Mouse (Mus musculus): ENCODE results near the gene Adk. TPM values are rescaled to one million over a fixed set of nuclear protein-coding genes. Genes with fewer than 3 reads are reported as not detected.

Gene Adk
- polyA plus RNA-seq, 1 experiment = 66.2 TPM

- H3K4me1 ChIP-seq (ENCODE audit: control insufficient read depth, insufficient read depth, low read length) = no peaks in the 10 kb centered on the region
- H3K4me3 ChIP-seq (replicated peaks; ENCODE audit: insufficient read depth, low read depth, low read length) = no peak overlapping the region
- DNase-seq = no peak
- WGBS = 93% methylated on average over 2 of the region's 2 CpGs
- TF ChIP-seq CTCF (IDR thresholded peaks at IDR 0.05; ENCODE audit: borderline replicate concordance, insufficient read depth, low read depth, low read length) (no peak), POLR2A (IDR thresholded peaks at IDR 0.05; ENCODE audit: borderline replicate concordance, insufficient read depth, low read length) (no peak)
- H3K27ac ChIP-seq (ENCODE audit: insufficient read depth, low read length) = no peak overlapping the region
- no peaks in the 10 kb centered on the region for H3K27me3 ChIP-seq (ENCODE audit: control insufficient read depth, insufficient read depth, low read length)
These were observed 125.4 kb downstream of the Adk start for GRCm38 (mm10) chr14:21177781-21178180.

GRCm38 (mm10) chr14:21178356-21178755 lies 126.0 kb downstream of the Adk start:
- no peak for TF ChIP-seq POLR2A (IDR thresholded peaks at IDR 0.05; ENCODE audit: borderline replicate concordance, insufficient read depth, low read length)
- TF ChIP-seq CTCF (IDR thresholded peaks at IDR 0.05; ENCODE audit: borderline replicate concordance, insufficient read depth, low read depth, low read length) = no peak
- no peaks in the 10 kb centered on the region for H3K4me1 ChIP-seq (ENCODE audit: control insufficient read depth, insufficient read depth, low read length)
- no peak overlapping the region for H3K27ac ChIP-seq (ENCODE audit: insufficient read depth, low read length)
- H3K27me3 ChIP-seq (ENCODE audit: control insufficient read depth, insufficient read depth, low read length) = no peaks in the 10 kb centered on the region
- 91% methylated on average over 6 of the region's 6 CpGs for WGBS
- no peak for DNase-seq
- H3K4me3 ChIP-seq (replicated peaks; ENCODE audit: insufficient read depth, low read depth, low read length) = no peak overlapping the region

GRCm38 (mm10) chr14:21181053-21181452 lies 128.7 kb downstream of the Adk start:
- WGBS = 51% methylated on average over 3 of the region's 3 CpGs
- TF ChIP-seq CTCF (IDR thresholded peaks at IDR 0.05; ENCODE audit: borderline replicate concordance, insufficient read depth, low read depth, low read length) (no peak), POLR2A (IDR thresholded peaks at IDR 0.05; ENCODE audit: borderline replicate concordance, insufficient read depth, low read length) (no peak)
- DNase-seq = no peak
- Histone ChIP-seq H3K4me3 (replicated peaks; ENCODE audit: insufficient read depth, low read depth, low read length) (no peak overlapping the region), H3K27ac (ENCODE audit: insufficient read depth, low read length) (no peak overlapping the region), H3K27me3 (ENCODE audit: control insufficient read depth, insufficient read depth, low read length) (no peaks in the 10 kb centered on the region), H3K4me1 (ENCODE audit: control insufficient read depth, insufficient read depth, low read length) (no peaks in the 10 kb centered on the region)

GRCm38 (mm10) chr14:21191966-21192365 lies 139.6 kb downstream of the Adk start:
- no peak for TF ChIP-seq POLR2A (IDR thresholded peaks at IDR 0.05; ENCODE audit: borderline replicate concordance, insufficient read depth, low read length)
- TF ChIP-seq CTCF (IDR thresholded peaks at IDR 0.05; ENCODE audit: borderline replicate concordance, insufficient read depth, low read depth, low read length) = no peak
- H3K4me1 ChIP-seq (ENCODE audit: control insufficient read depth, insufficient read depth, low read length) = no peaks in the 10 kb centered on the region
- no peak overlapping the region for H3K4me3 ChIP-seq (replicated peaks; ENCODE audit: insufficient read depth, low read depth, low read length)
- 55% methylated on average over 6 of the region's 6 CpGs for WGBS
- H3K27ac ChIP-seq (ENCODE audit: insufficient read depth, low read length) = no peak overlapping the region
- DNase-seq = no peak
- no peaks in the 10 kb centered on the region for H3K27me3 ChIP-seq (ENCODE audit: control insufficient read depth, insufficient read depth, low read length)

- Histone ChIP-seq H3K4me3 (replicated peaks; ENCODE audit: insufficient read depth, low read depth, low read length) (no peak overlapping the region), H3K27ac (ENCODE audit: insufficient read depth, low read length) (no peak overlapping the region), H3K27me3 (ENCODE audit: control insufficient read depth, insufficient read depth, low read length) (no peaks in the 10 kb centered on the region), H3K4me1 (ENCODE audit: control insufficient read depth, insufficient read depth, low read length) (no peaks in the 10 kb centered on the region)
- 92% methylated on average over 3 of the region's 3 CpGs for WGBS
- TF ChIP-seq CTCF (IDR thresholded peaks at IDR 0.05; ENCODE audit: borderline replicate concordance, insufficient read depth, low read depth, low read length) = no peak
- no peak for TF ChIP-seq POLR2A (IDR thresholded peaks at IDR 0.05; ENCODE audit: borderline replicate concordance, insufficient read depth, low read length)
- no peak for DNase-seq
These were observed 140.4 kb downstream of the Adk start for GRCm38 (mm10) chr14:21192749-21193148.

- 46% methylated on average over 6 of the region's 6 CpGs for WGBS
These were observed 142.0 kb downstream of the Adk start for GRCm38 (mm10) chr14:21194336-21194735.

GRCm38 (mm10) chr14:21200850-21201249 lies 148.5 kb downstream of the Adk start:
- WGBS = 95% methylated on average over 3 of the region's 3 CpGs
- DNase-seq = no peak
- no peak for TF ChIP-seq POLR2A (IDR thresholded peaks at IDR 0.05; ENCODE audit: borderline replicate concordance, insufficient read depth, low read length)
- TF ChIP-seq CTCF (IDR thresholded peaks at IDR 0.05; ENCODE audit: borderline replicate concordance, insufficient read depth, low read depth, low read length) = no peak

More at GRCm38 (mm10) chr14:21194336-21194735, 142.0 kb downstream of the Adk start:
- DNase-seq = no peak
- TF ChIP-seq POLR2A (IDR thresholded peaks at IDR 0.05; ENCODE audit: borderline replicate concordance, insufficient read depth, low read length) (no peak), CTCF (IDR thresholded peaks at IDR 0.05; ENCODE audit: borderline replicate concordance, insufficient read depth, low read depth, low read length) (no peak)
- Histone ChIP-seq H3K27me3 (ENCODE audit: control insufficient read depth, insufficient read depth, low read length) (no peaks in the 10 kb centered on the region), H3K27ac (ENCODE audit: insufficient read depth, low read length) (no peak overlapping the region), H3K4me3 (replicated peaks; ENCODE audit: insufficient read depth, low read depth, low read length) (no peak overlapping the region), H3K4me1 (ENCODE audit: control insufficient read depth, insufficient read depth, low read length) (no peaks in the 10 kb centered on the region)

GRCm38 (mm10) chr14:21206472-21206871 lies 154.1 kb downstream of the Adk start:
- whole genome bisulfite sequencing = 69% methylated on average over 4 of the region's 4 CpGs
- H3K4me1 ChIP-seq (ENCODE audit: control insufficient read depth, insufficient read depth, low read length) = no peaks in the 10 kb centered on the region
- H3K27ac ChIP-seq (ENCODE audit: insufficient read depth, low read length) = no peak overlapping the region
- no peak for DNase-seq
- TF ChIP-seq CTCF (IDR thresholded peaks at IDR 0.05; ENCODE audit: borderline replicate concordance, insufficient read depth, low read depth, low read length) (no peak), POLR2A (IDR thresholded peaks at IDR 0.05; ENCODE audit: borderline replicate concordance, insufficient read depth, low read length) (no peak)
- H3K4me3 ChIP-seq (replicated peaks; ENCODE audit: insufficient read depth, low read depth, low read length) = no peak overlapping the region
- H3K27me3 ChIP-seq (ENCODE audit: control insufficient read depth, insufficient read depth, low read length) = no peaks in the 10 kb centered on the region

More at GRCm38 (mm10) chr14:21200850-21201249, 148.5 kb downstream of the Adk start:
- no peaks in the 10 kb centered on the region for H3K27me3 ChIP-seq (ENCODE audit: control insufficient read depth, insufficient read depth, low read length)
- H3K4me3 ChIP-seq (replicated peaks; ENCODE audit: insufficient read depth, low read depth, low read length) = no peak overlapping the region
- no peak overlapping the region for H3K27ac ChIP-seq (ENCODE audit: insufficient read depth, low read length)
- no peaks in the 10 kb centered on the region for H3K4me1 ChIP-seq (ENCODE audit: control insufficient read depth, insufficient read depth, low read length)
